Mouse (Mus musculus) lung, postnatal 0 days (tissue): ENCODE measurements around the gene Gm10073.

Experiments used
- CTCF ChIP-seq: IDR thresholded peaks from 2 replicates; pipeline ENCODE4 v1.5.1; 2016; ENCODE audit warnings: antibody characterized with exemption, mild to moderate bottlenecking
- EP300 ChIP-seq: IDR thresholded peaks from 2 replicates; pipeline ENCODE4 v1.6.1; 2016; ENCODE audit warnings: antibody characterized with exemption, mild to moderate bottlenecking, control low read depth

DNA sequence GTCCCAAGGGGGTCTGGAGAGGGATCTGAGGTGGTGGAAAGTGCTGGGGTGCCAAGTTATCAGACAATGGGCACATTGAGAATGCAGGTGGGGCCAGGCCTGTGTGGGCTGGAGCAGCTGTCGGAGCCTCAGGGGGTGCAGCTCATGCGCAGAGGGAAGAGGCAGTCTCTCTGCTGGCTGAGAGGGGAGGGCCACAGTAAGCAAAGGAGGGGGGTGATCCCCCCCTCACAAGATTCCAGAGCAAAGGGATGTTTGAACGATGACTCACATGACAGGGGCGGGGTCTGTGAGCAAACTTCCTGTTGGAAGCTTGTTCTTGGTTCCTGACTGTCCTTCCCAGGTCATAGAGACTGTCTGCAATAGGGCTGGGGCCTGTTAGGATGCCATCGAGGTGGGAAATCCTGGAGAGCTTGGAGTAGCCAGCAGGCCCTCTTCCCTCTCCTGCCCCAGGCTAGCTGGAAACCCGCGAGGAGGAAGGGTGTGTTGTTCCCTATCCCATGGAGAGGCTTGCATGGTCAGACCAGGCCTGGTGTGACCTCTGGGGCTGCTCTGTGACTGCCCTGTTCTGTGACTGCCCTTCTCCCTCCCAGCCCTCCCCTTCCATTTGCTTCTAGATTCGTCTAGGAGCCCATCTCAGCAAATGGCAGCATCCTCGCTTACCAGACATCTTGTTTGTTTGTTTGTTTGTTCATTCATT, 46.4 kb upstream of the Gm10073 start:
- TF ChIP-seq CTCF (no peak), EP300 (peak; percentile 75)
